Mouse (Mus musculus) embryonic facial prominence, embryonic 11.5 days (tissue): ENCODE data around the gene Capn12. TPM values are rescaled to one million over a fixed set of nuclear protein-coding genes. Genes with fewer than 3 reads are reported as not detected.

Experiments
- ATAC-seq: fragments of 200-750 bp; cut with Nextera tagmentation; replicated peaks from 2 replicates; pipeline ENCODE4 v1.8.0; 2017; ENCODE audit warnings: low read depth; ENCODE audit not compliant: insufficient number of reproducible peaks, low FRiP score, low TSS enrichment
- DNase-seq: peaks from one replicate; pipeline ENCODE4 v3.0.0-alpha.2; 2015; ENCODE audit warnings: low spot score
- H3K27ac ChIP-seq: fragments of 300-500 bp; sonication (generic); replicated peaks from 2 replicates; pipeline ENCODE4 v1.5.1; 2014; ENCODE audit warnings: mild to moderate bottlenecking, low read depth, low read length, control low read depth
- H3K27me3 ChIP-seq: fragments of 300-500 bp; sonication (generic); 2 replicates; pipeline ENCODE4 v1.6.1; 2014; ENCODE audit warnings: mild to moderate bottlenecking, low read length, moderate library complexity, mixed read lengths; ENCODE audit not compliant: control insufficient read depth, insufficient read depth
- H3K36me3 ChIP-seq: fragments of 300-500 bp; sonication (generic); replicated peaks from 2 replicates; pipeline ENCODE4 v1.6.1; 2014; ENCODE audit warnings: low read depth, mild to moderate bottlenecking, low read length, moderate library complexity, mixed read lengths; ENCODE audit not compliant: control insufficient read depth, insufficient read depth
- H3K4me1 ChIP-seq: fragments of 300-500 bp; sonication (generic); 2 replicates; pipeline ENCODE4 v1.6.1; 2014; ENCODE audit warnings: low read length, mixed read lengths; ENCODE audit not compliant: control insufficient read depth, insufficient read depth
- H3K4me2 ChIP-seq: fragments of 300-500 bp; sonication (generic); 2 replicates; pipeline ENCODE4 v1.6.1; 2014; ENCODE audit warnings: low read depth, mild to moderate bottlenecking, control low read depth, low read length, moderate library complexity
- H3K4me3 ChIP-seq: fragments of 300-500 bp; sonication (generic); 2 replicates; pipeline ENCODE4 v1.5.1; 2014; ENCODE audit warnings: low read depth, low read length, control low read depth
- H3K9ac ChIP-seq: fragments of 300-500 bp; sonication (generic); replicated peaks from 2 replicates; pipeline ENCODE4 v1.6.1; 2014; ENCODE audit warnings: mild to moderate bottlenecking, control low read depth, low read length
- H3K9me3 ChIP-seq: fragments of 300-500 bp; sonication (generic); replicated peaks from 2 replicates; pipeline ENCODE4 v1.6.1; 2016; ENCODE audit warnings: mild to moderate bottlenecking, low read length, inconsistent platforms, mixed read lengths; ENCODE audit not compliant: control insufficient read depth
- WGBS: fragments of 180-500 bp; shearing (Covaris S2); extraction: QIAGEN DNeasy Blood & Tissue Kit; methylation state at CpG from one replicate; pipeline ENCODE4 v1.1.7; 2014; 5-methylcytosine and 5-hydroxymethylcytosine counted together
- polyA plus RNA-seq: library from polyadenylated mRNA; unstranded; fragments of >200 nt; fragmentation: Nextera tagmentation; extraction: Ambion mirVana; gene quantifications from 2 replicates; pipeline ENCODE4 v1.2.1, GENCODE M21; 2014

Capn12 gene
- polyA plus RNA-seq, 1 experiment from 2014 or later: 0.29 TPM

DNA sequence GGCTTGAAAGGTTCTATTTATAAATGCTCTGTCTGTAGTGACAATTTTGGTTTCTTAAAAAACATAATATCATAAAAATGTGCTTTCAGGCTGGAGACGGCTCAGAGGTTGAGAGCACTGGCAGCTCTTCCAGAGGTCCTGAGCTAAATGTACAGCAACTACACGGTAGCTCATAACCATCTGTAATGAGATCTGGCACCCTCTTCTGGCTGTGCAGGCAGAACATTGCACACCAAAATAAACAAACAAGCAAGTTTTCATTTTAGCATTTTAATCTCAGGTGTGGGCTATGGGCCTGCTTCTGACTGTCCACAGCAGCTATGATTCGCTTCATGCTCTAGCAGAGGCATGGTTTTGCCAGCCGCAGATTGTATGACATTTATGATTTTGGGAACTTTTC is 18.8 kb downstream of the Capn12 start:
- H3K9me3 ChIP-seq: no peaks in the 10 kb centered on the region
- H3K9ac ChIP-seq: no peak overlapping the region
- WGBS: 89% methylated on average over 4 of the region's 4 CpGs
- H3K4me3 ChIP-seq: no peak overlapping the region
- no peak overlapping the region for H3K27ac ChIP-seq
- peaks cover 31% of the 10 kb centered on the region for H3K36me3 ChIP-seq
- H3K4me1 ChIP-seq: no peaks in the 10 kb centered on the region
- DNase-seq (no peak), ATAC-seq (no peak)
- H3K27me3 ChIP-seq: no peaks in the 10 kb centered on the region
- H3K4me2 ChIP-seq: no peak overlapping the region

DNA sequence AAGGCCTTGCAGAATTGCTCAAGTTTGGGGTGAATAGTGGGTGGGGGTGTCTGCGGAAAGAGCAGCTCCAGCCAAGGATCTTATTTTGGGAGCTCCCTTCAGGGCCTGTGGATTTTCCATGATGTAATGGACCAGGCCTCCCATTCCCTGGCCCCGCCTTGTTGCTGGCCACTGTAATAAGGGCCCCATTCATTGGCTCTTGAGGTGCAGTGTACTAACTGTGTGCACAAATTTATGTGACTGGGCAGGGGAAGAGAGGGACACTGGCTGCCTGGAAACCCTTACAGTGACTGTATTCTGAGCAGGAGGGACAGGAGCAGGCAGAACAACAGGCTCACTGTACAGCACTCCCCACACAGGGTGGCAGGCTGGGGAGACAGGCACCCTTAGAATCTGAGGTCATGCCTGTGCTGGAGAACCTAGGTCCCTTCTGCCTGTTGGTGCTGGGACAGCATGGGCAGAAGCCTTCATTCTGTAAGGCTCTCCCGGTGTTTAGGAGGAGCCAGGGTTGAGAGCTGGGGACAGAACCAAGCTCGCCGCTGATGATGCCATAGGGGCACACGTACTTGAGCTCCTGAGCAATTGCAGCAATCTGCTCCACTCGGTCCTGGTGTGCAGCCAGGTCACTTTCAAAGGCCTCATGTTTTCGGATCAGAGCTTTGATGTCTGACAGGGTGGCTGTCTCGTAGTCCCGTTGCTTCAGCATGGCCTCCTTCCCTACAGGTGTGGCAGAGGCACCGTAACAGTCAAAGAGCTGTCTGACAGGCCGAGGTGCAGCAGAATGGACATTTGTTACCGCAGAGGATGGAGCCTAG is 20.3 kb downstream of the Capn12 start:
- Histone ChIP-seq H3K4me3 (no peak overlapping the region), H3K36me3 (peaks cover 30% of the 10 kb centered on the region), H3K9me3 (no peaks in the 10 kb centered on the region), H3K27ac (no peak overlapping the region), H3K4me1 (no peaks in the 10 kb centered on the region), H3K27me3 (no peaks in the 10 kb centered on the region), H3K9ac (no peak overlapping the region), H3K4me2 (no peak overlapping the region)
- ATAC-seq: no peak
- 90% methylated on average over 13 of the region's 13 CpGs for WGBS
- DNase-seq: no peak

DNA sequence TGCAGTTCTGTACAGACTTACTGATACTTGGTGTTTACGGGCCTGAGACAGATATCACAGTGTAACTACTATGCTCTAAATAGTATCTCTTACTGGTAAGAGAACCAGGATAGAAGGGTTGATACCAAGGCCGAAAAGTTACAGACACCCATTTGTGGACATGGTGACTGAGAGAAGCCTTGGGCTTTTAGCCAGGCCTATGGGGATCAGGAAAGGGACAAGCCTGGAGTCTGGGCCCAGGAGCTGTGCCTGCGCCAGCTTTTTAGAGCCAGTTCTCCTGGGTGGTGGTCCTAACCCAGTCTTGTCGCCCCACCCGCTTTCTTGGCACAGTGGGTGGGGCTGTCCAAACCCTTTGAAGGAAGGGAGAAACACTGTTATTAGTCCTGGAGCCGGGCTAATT is 21.0 kb downstream of the Capn12 start:
- Histone ChIP-seq H3K27ac (no peak overlapping the region), H3K27me3 (no peaks in the 10 kb centered on the region), H3K4me1 (no peaks in the 10 kb centered on the region), H3K4me2 (no peak overlapping the region), H3K9me3 (no peaks in the 10 kb centered on the region), H3K4me3 (no peak overlapping the region), H3K9ac (no peak overlapping the region), H3K36me3 (peaks cover 33% of the 10 kb centered on the region)
- ATAC-seq (no peak), DNase-seq (no peak)
- WGBS: 92% methylated on average over 6 of the region's 6 CpGs

DNA sequence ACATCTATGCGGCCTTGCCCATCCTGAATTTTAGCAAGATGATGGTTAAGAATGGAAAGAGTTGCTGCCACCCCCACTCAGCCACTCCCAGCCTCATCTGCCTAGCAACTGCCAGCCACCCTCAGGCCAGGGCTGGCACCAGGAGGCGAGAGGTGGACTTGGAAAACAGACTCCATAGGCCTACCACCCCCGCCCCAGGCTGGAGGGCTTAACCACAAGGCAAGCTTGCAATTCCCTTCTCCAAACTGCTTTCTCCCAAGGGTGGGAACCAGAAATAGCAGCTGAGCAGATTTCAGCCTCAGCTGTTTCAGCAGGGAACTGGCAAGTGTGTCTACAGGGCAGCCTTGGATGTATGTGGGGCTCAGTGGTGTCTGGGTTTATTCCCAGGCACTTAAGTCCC is 21.6 kb downstream of the Capn12 start:
- no peak overlapping the region for H3K27ac ChIP-seq
- DNase-seq: no peak
- H3K9ac ChIP-seq: no peak overlapping the region
- no peak overlapping the region for H3K4me3 ChIP-seq
- H3K9me3 ChIP-seq: no peaks in the 10 kb centered on the region
- no peak overlapping the region for H3K4me2 ChIP-seq
- H3K36me3 ChIP-seq: peaks cover 33% of the 10 kb centered on the region
- no peaks in the 10 kb centered on the region for H3K4me1 ChIP-seq
- WGBS: 96% methylated on average over 3 of the region's 3 CpGs
- ATAC-seq: no peak
- H3K27me3 ChIP-seq: no peaks in the 10 kb centered on the region

DNA sequence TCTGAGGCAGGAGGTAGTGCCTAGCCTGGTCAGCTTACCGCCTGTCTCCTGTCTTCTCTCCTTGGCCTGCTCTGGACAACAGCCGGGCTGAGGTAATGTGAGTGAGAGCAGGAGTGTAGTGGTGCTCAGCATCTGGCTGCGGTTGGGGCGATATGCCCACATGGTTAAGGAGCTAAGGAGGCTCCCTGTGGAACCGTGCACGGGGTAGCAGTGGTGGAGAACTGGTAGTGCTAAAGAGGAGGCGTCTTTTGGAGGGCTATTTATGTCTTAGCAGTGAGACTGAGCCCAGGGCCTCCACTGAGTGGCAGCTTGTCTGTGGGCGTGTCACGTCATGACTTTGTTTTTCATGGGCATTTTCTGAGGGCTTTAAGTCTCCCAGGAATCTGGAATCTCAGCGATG is 22.6 kb downstream of the Capn12 start:
- Histone ChIP-seq H3K9me3 (no peaks in the 10 kb centered on the region), H3K27me3 (no peaks in the 10 kb centered on the region), H3K4me1 (no peaks in the 10 kb centered on the region), H3K36me3 (peaks cover 29% of the 10 kb centered on the region), H3K4me3 (no peak overlapping the region), H3K9ac (no peak overlapping the region), H3K4me2 (no peak overlapping the region), H3K27ac (no peak overlapping the region)
- DNase-seq: no peak
- no peak for ATAC-seq
- 90% methylated on average over 10 of the region's 10 CpGs for WGBS

DNA sequence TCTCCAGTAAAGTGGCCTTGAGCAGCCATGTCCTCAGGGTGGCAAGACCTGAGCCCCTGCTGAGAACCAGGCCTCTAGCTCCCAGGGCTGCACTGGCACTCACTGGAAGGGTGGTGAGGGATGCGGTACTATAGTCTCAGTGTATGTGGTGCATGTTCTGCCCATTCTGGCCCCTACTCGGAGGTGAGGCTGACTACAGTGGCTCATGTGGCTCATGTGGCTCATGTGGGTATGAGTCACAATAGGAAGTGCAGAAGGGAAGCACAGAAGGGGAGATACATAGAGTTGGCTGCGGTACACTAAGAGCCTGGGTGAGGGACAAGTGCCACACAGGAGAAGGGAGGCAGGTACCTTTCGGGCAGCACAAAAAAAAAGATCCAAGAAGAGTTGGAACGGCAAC is 26.0 kb downstream of the Capn12 start:
- H3K4me3 ChIP-seq: no peak overlapping the region
- H3K27me3 ChIP-seq: no peaks in the 10 kb centered on the region
- no peaks in the 10 kb centered on the region for H3K9me3 ChIP-seq
- WGBS: 95% methylated on average over 5 of the region's 5 CpGs
- no peak overlapping the region for H3K4me2 ChIP-seq
- H3K9ac ChIP-seq: no peak overlapping the region
- ATAC-seq (no peak), DNase-seq (no peak)
- H3K36me3 ChIP-seq: peaks cover 19% of the 10 kb centered on the region
- no peak overlapping the region for H3K27ac ChIP-seq
- no peaks in the 10 kb centered on the region for H3K4me1 ChIP-seq

DNA sequence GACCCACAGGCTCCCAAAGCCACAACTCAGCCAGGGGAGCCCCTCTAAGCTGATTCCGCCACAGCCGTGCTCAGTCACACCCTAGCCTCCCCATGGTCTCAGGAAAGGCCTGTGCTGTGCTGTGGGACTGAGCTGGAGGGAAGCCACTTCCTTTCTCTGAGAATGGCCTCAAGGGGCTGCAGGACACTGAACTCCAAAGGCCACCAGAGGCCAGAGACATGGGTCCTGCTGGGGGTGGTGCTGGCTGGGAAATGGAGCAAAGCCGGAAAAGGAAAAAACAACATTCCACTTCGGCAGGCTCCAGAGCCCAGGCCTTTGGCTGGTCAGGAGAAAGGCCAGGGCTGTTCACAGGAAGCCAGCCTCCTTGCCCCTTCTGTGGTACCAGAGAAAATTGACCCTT is 30.4 kb downstream of the Capn12 start:
- H3K27me3 ChIP-seq: no peaks in the 10 kb centered on the region
- no peak overlapping the region for H3K4me3 ChIP-seq
- WGBS: 40% methylated on average over 4 of the region's 4 CpGs
- no peak overlapping the region for H3K27ac ChIP-seq
- no peak overlapping the region for H3K9ac ChIP-seq
- no peak for DNase-seq
- no peaks in the 10 kb centered on the region for H3K4me1 ChIP-seq
- H3K36me3 ChIP-seq: peaks cover 27% of the 10 kb centered on the region
- no peaks in the 10 kb centered on the region for H3K9me3 ChIP-seq
- ATAC-seq: no peak
- H3K4me2 ChIP-seq: no peak overlapping the region

DNA sequence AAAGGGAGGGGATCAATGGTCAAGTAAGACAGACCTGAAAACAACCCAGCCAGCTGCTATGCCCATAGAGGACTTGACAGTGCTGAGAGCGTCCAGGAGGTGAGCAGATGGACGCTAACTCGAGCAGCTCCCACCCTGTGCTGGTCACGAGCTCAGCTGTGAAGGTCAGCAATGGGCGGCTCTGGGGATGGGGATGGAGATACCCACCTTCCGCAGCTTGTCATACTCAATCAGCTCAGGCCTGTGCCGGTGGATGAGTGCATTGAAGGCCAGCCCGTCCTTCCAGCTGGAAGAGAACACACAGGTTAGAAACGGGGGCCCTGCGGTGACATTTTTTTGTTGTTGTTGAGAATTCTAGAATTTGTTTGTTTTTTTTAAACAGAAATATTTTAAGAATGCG is 31.9 kb downstream of the Capn12 start:
- ATAC-seq (no peak), DNase-seq (no peak)
- no peaks in the 10 kb centered on the region for H3K9me3 ChIP-seq
- peaks cover 25% of the 10 kb centered on the region for H3K36me3 ChIP-seq
- H3K4me2 ChIP-seq: no peak overlapping the region
- no peak overlapping the region for H3K4me3 ChIP-seq
- 66% methylated on average over 11 of the region's 11 CpGs for WGBS
- H3K27ac ChIP-seq: no peak overlapping the region
- H3K27me3 ChIP-seq: no peaks in the 10 kb centered on the region
- no peak overlapping the region for H3K9ac ChIP-seq
- H3K4me1 ChIP-seq: no peaks in the 10 kb centered on the region
